Mouse (Mus musculus) liver, embryonic 12.5 days (tissue): ENCODE results near the gene B430218F22Rik. TPM values are rescaled to one million over a fixed set of nuclear protein-coding genes. Genes with fewer than 3 reads are reported as not detected.
"Not testable (repeated sequence)": the region's sequence is repeated elsewhere in the genome, so short reads cannot be mapped to it uniquely, and the experiment has no call there.

Experiments used
- ATAC-seq: fragments of 200-750 bp; cut with Nextera tagmentation; 2 replicates; pipeline ENCODE4 v1.8.0; 2017; ENCODE audit warnings: moderate number of reproducible peaks, mild to moderate bottlenecking, moderate library complexity
- H3K27ac ChIP-seq: fragments of 300-500 bp; sonication (generic); 2 replicates; pipeline ENCODE4 v1.5.1; 2016; ENCODE audit warnings: mild to moderate bottlenecking
- H3K27me3 ChIP-seq: fragments of 300-500 bp; sonication (generic); replicated peaks from 2 replicates; pipeline ENCODE4 v1.6.1; 2016; ENCODE audit warnings: mild to moderate bottlenecking, moderate library complexity
- H3K36me3 ChIP-seq: fragments of 300-500 bp; sonication (generic); 2 replicates; pipeline ENCODE4 v1.6.1; 2016; ENCODE audit warnings: mild to moderate bottlenecking, moderate library complexity
- H3K4me1 ChIP-seq: fragments of 300-500 bp; sonication (generic); 2 replicates; pipeline ENCODE4 v1.6.1; 2016
- H3K4me2 ChIP-seq: fragments of 300-500 bp; sonication (generic); 2 replicates; pipeline ENCODE4 v1.6.1; 2016; ENCODE audit warnings: mild to moderate bottlenecking, moderate library complexity
- H3K4me3 ChIP-seq: fragments of 300-500 bp; sonication (generic); 2 replicates; pipeline ENCODE4 v1.5.1; 2016; ENCODE audit warnings: mild to moderate bottlenecking, moderate library complexity
- H3K9ac ChIP-seq: fragments of 300-500 bp; sonication (generic); 2 replicates; pipeline ENCODE4 v1.6.1; 2016; ENCODE audit warnings: mild to moderate bottlenecking, moderate library complexity
- H3K9me3 ChIP-seq: fragments of 300-500 bp; sonication (generic); replicated peaks from 2 replicates; pipeline ENCODE4 v1.6.1; 2016; ENCODE audit warnings: mild to moderate bottlenecking, moderate library complexity
- WGBS: fragments of 180-500 bp; shearing (Covaris S2); methylation state at CpG from one replicate; pipeline ENCODE4 v1.1.7; 2016; ENCODE audit not compliant: insufficient replicate concordance; 5-methylcytosine and 5-hydroxymethylcytosine counted together
- polyA plus RNA-seq: library from polyadenylated mRNA; unstranded; fragments of >200 nt; fragmentation: Nextera tagmentation; extraction: Ambion mirVana; gene quantifications from 2 replicates; pipeline ENCODE4 v1.2.1, GENCODE M21; 2016

B430218F22Rik gene
- 0.25 and 1.0 TPM in 2 replicates for polyA plus RNA-seq

GRCm38 (mm10) chr13:118386511-118387447, at the start of gene B430218F22Rik, which contains the start of gene Mrps30:
B430218F22Rik (plus strand) TSS chr13:118386630.
Mrps30 (minus strand) TSS chr13:118387252.
- Histone ChIP-seq H3K36me3 (peaks cover 33% of the 10 kb centered on the region), H3K4me2 (peak within 1 kb of the TSS; percentile 82), H3K9ac (peak within 1 kb of the TSS; percentile 87), H3K27ac (peak within 1 kb of the TSS; percentile 77), H3K27me3 (no peaks in the 10 kb centered on the region), H3K9me3 (no peaks in the 10 kb centered on the region), H3K4me3 (peak within 1 kb of the TSS; percentile 94), H3K4me1 (peaks cover 11% of the 10 kb centered on the region)
- under 1% methylated on average over 88 of the region's 93 CpGs for WGBS
- ATAC-seq, result peak; percentile 95

- H3K4me1 ChIP-seq, result no peaks in the 10 kb centered on the region
- WGBS, result 18% methylated on average over 10 of the region's 10 CpGs
- no peak overlapping the region for H3K27ac ChIP-seq
- H3K27me3 ChIP-seq, result no peaks in the 10 kb centered on the region
- no peaks in the 10 kb centered on the region for H3K36me3 ChIP-seq
- no peaks in the 10 kb centered on the region for H3K9me3 ChIP-seq
- H3K4me3 ChIP-seq, result no peak overlapping the region
- H3K9ac ChIP-seq, result no peak overlapping the region
- no peak overlapping the region for H3K4me2 ChIP-seq
- no peak for ATAC-seq
Observed at GRCm38 (mm10) chr13:118350257-118350656, 36.2 kb upstream of the B430218F22Rik start.

GRCm38 (mm10) chr13:118350870-118351269, 35.6 kb upstream of the B430218F22Rik start:
- Histone ChIP-seq H3K9ac (no peak overlapping the region), H3K4me3 (no peak overlapping the region), H3K9me3 (no peaks in the 10 kb centered on the region), H3K27ac (no peak overlapping the region), H3K4me2 (no peak overlapping the region), H3K27me3 (no peaks in the 10 kb centered on the region), H3K36me3 (no peaks in the 10 kb centered on the region), H3K4me1 (no peaks in the 10 kb centered on the region)
- ATAC-seq, result no peak
- WGBS, result 79% methylated on average over 10 of the region's 10 CpGs

- 77% methylated on average over 6 of the region's 6 CpGs for WGBS
- no peak overlapping the region for H3K4me2 ChIP-seq
- H3K4me3 ChIP-seq, result no peak overlapping the region
- ATAC-seq, result no peak
- no peaks in the 10 kb centered on the region for H3K9me3 ChIP-seq
- H3K27ac ChIP-seq, result no peak overlapping the region
- no peaks in the 10 kb centered on the region for H3K4me1 ChIP-seq
- no peak overlapping the region for H3K9ac ChIP-seq
- no peaks in the 10 kb centered on the region for H3K27me3 ChIP-seq
- H3K36me3 ChIP-seq, result no peaks in the 10 kb centered on the region
Observed at GRCm38 (mm10) chr13:118363342-118363741, 23.1 kb upstream of the B430218F22Rik start.

GRCm38 (mm10) chr13:118365774-118366173, 20.7 kb upstream of the B430218F22Rik start:
- WGBS, result 61% methylated on average over 1 of the region's 1 CpGs
- H3K9ac ChIP-seq, result no peak overlapping the region
- no peaks in the 10 kb centered on the region for H3K4me1 ChIP-seq
- no peaks in the 10 kb centered on the region for H3K27me3 ChIP-seq
- H3K4me3 ChIP-seq, result no peak overlapping the region
- no peak for ATAC-seq
- no peaks in the 10 kb centered on the region for H3K9me3 ChIP-seq
- no peak overlapping the region for H3K4me2 ChIP-seq
- H3K36me3 ChIP-seq, result no peaks in the 10 kb centered on the region
- no peak overlapping the region for H3K27ac ChIP-seq

GRCm38 (mm10) chr13:118372871-118373270, 13.6 kb upstream of the B430218F22Rik start:
- 65% methylated on average over 4 of the region's 4 CpGs for WGBS
- Histone ChIP-seq H3K4me2 (no peak overlapping the region), H3K4me3 (no peak overlapping the region), H3K9ac (no peak overlapping the region), H3K36me3 (peaks cover 16% of the 10 kb centered on the region), H3K27ac (no peak overlapping the region), H3K4me1 (no peaks in the 10 kb centered on the region), H3K27me3 (no peaks in the 10 kb centered on the region), H3K9me3 (no peaks in the 10 kb centered on the region)
- no peak for ATAC-seq

GRCm38 (mm10) chr13:118379155-118379554, 7.3 kb upstream of the B430218F22Rik start:
- H3K36me3 ChIP-seq, result peaks cover 62% of the 10 kb centered on the region
- H3K4me1 ChIP-seq, result no peaks in the 10 kb centered on the region; the same call in 1 of the 2 replicates
- no peak overlapping the region for H3K9ac ChIP-seq
- H3K4me3 ChIP-seq, result no peak overlapping the region
- WGBS, result 55% methylated on average over 1 of the region's 1 CpGs
- H3K27ac ChIP-seq, result no peak overlapping the region
- no peak overlapping the region for H3K4me2 ChIP-seq
- H3K27me3 ChIP-seq, result no peaks in the 10 kb centered on the region
- peak; percentile 61; the same call in 1 of the 2 replicates for ATAC-seq
- H3K9me3 ChIP-seq, result no peaks in the 10 kb centered on the region

- ATAC-seq, result no peak
- no peaks in the 10 kb centered on the region for H3K9me3 ChIP-seq
- H3K4me3 ChIP-seq, result no peak overlapping the region
- no peak overlapping the region for H3K4me2 ChIP-seq
- H3K4me1 ChIP-seq, result peaks cover 3% of the 10 kb centered on the region
- H3K27me3 ChIP-seq, result no peaks in the 10 kb centered on the region
- H3K9ac ChIP-seq, result no peak overlapping the region
- 81% methylated on average over 10 of the region's 10 CpGs for WGBS
- H3K36me3 ChIP-seq, result peaks cover 72% of the 10 kb centered on the region
- H3K27ac ChIP-seq, result no peak overlapping the region
Observed at GRCm38 (mm10) chr13:118380381-118380780, 6.0 kb upstream of the B430218F22Rik start.

GRCm38 (mm10) chr13:118387448-118387801, 995 bp downstream of the B430218F22Rik start:
- Histone ChIP-seq H3K4me3 (peak overlapping the region; percentile 94), H3K4me1 (peaks cover 11% of the 10 kb centered on the region), H3K4me2 (peak overlapping the region; percentile 82), H3K27ac (peak overlapping the region; percentile 68; the same call in 1 of the 2 replicates), H3K9ac (peak overlapping the region; percentile 87), H3K36me3 (peaks cover 27% of the 10 kb centered on the region)
- H3K27me3 ChIP-seq, H3K9me3 ChIP-seq: not testable (repeated sequence)
- WGBS, result 7% methylated on average over 10 of the region's 10 CpGs
- peak; percentile 58 for ATAC-seq

GRCm38 (mm10) chr13:118395803-118396202, 9.4 kb downstream of the B430218F22Rik start:
- WGBS, result 79% methylated on average over 3 of the region's 3 CpGs
- Histone ChIP-seq H3K27ac (no peak overlapping the region), H3K9ac (no peak overlapping the region), H3K9me3 (no peaks in the 10 kb centered on the region), H3K27me3 (no peaks in the 10 kb centered on the region), H3K4me3 (no peak overlapping the region), H3K36me3 (no peaks in the 10 kb centered on the region), H3K4me2 (no peak overlapping the region), H3K4me1 (no peaks in the 10 kb centered on the region)
- no peak for ATAC-seq

- WGBS, result 63% methylated on average over 6 of the region's 6 CpGs
- ATAC-seq, result no peak
Observed at GRCm38 (mm10) chr13:118400340-118400739, 13.9 kb downstream of the B430218F22Rik start.

GRCm38 (mm10) chr13:118403544-118403943, 17.1 kb downstream of the B430218F22Rik start:
- Histone ChIP-seq H3K4me1 (no peaks in the 10 kb centered on the region), H3K27me3 (no peaks in the 10 kb centered on the region), H3K27ac (no peak overlapping the region), H3K9me3 (no peaks in the 10 kb centered on the region), H3K36me3 (no peaks in the 10 kb centered on the region), H3K4me3 (no peak overlapping the region), H3K4me2 (no peak overlapping the region), H3K9ac (no peak overlapping the region)
- no peak for ATAC-seq

More at GRCm38 (mm10) chr13:118400340-118400739, 13.9 kb downstream of the B430218F22Rik start:
- no peaks in the 10 kb centered on the region for H3K27me3 ChIP-seq
- H3K27ac ChIP-seq, result no peak overlapping the region
- H3K4me1 ChIP-seq, result no peaks in the 10 kb centered on the region
- no peak overlapping the region for H3K9ac ChIP-seq
- H3K4me3 ChIP-seq, result no peak overlapping the region
- H3K4me2 ChIP-seq, result no peak overlapping the region
- H3K9me3 ChIP-seq, result no peaks in the 10 kb centered on the region
- no peaks in the 10 kb centered on the region for H3K36me3 ChIP-seq
